Mouse (Mus musculus) midbrain, embryonic 12.5 days (tissue): Measurements from ENCODE around the gene Phf14. TPM values are rescaled to one million over a fixed set of nuclear protein-coding genes. Genes with fewer than 3 reads are reported as not detected.
"Not testable (repeated sequence)": the region's sequence is repeated elsewhere in the genome, so short reads cannot be mapped to it uniquely, and the experiment has no call there.

ENCODE experiments used
- ATAC-seq: fragments of 200-750 bp; cut with Nextera tagmentation; 2 replicates; pipeline ENCODE4 v1.8.0; 2017; ENCODE audit warnings: low read depth, moderate TSS enrichment, moderate library complexity; ENCODE audit not compliant: low FRiP score
- H3K27ac ChIP-seq: fragments of 300-500 bp; sonication (generic); replicated peaks from 2 replicates; pipeline ENCODE4 v1.5.1; 2016; ENCODE audit warnings: mild to moderate bottlenecking
- H3K27me3 ChIP-seq: fragments of 300-500 bp; sonication (generic); 2 replicates; pipeline ENCODE4 v1.6.1; 2016; ENCODE audit warnings: mild to moderate bottlenecking
- H3K36me3 ChIP-seq: fragments of 300-500 bp; sonication (generic); 2 replicates; pipeline ENCODE4 v1.6.1; 2016
- H3K4me1 ChIP-seq: fragments of 300-500 bp; sonication (generic); 2 replicates; pipeline ENCODE4 v1.6.1; 2016
- H3K4me2 ChIP-seq: fragments of 300-500 bp; sonication (generic); replicated peaks from 2 replicates; pipeline ENCODE4 v1.6.1; 2016; ENCODE audit warnings: mild to moderate bottlenecking, moderate library complexity
- H3K4me3 ChIP-seq: fragments of 300-500 bp; sonication (generic); 2 replicates; pipeline ENCODE4 v1.5.1; 2016; ENCODE audit warnings: mild to moderate bottlenecking
- H3K9ac ChIP-seq: fragments of 300-500 bp; sonication (generic); replicated peaks from 2 replicates; pipeline ENCODE4 v1.6.1; 2016; ENCODE audit warnings: mild to moderate bottlenecking, moderate library complexity
- H3K9me3 ChIP-seq: fragments of 300-500 bp; sonication (generic); 2 replicates; pipeline ENCODE4 v1.6.1; 2016; ENCODE audit warnings: mild to moderate bottlenecking
- WGBS: fragments of 180-500 bp; shearing (Covaris S2); methylation state at CpG from one replicate; pipeline ENCODE4 v1.1.7; 2016; 5-methylcytosine and 5-hydroxymethylcytosine counted together
- polyA plus RNA-seq: library from polyadenylated mRNA; unstranded; fragments of >200 nt; fragmentation: Nextera tagmentation; extraction: Ambion mirVana; gene quantifications from 2 replicates; pipeline ENCODE4 v1.2.1, GENCODE M21; 2016

The Phf14 gene
- polyA plus RNA-seq, result 104 and 115 TPM in 2 replicates

DNA sequence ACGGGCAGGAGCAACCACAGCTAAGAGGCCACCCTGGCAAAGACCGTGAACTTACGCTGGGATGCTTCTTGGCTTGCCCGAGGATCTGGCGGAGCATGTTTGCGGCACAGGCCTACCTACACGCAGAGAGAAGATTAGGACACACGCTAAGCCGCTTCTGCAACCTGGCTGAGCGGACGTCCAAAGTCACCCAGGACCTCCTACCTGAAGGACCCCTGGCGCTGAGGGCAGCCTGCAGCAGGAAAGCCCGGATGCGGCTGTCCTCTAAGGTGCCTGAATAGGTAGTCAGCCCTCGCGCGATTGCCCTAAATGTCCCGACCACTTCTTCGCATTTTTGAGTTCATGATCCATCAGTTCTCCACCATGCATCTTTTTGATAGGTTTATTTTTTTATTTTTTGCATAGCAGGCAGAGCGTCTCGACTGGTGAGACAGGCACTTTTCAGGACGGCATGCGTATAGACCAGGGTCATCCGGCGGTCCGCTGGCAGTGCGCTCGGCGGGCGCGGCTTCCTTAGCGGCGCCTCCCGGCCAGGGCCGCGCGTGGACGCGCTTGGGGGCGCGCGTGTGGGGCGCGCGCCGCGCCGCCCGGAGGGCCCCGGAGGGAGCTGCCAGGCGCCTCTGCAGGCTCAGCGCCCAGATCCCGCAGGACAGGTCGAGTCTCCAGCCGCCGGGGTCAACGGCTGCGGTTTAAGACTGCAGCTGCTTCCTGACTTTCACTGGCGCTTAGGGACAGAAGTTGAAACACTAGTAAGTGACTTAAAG, at the start of gene Phf14, which contains the start of gene Ndufa4:
Gene Phf14 (plus strand): TSS at position 541 of the 764 bp plus-strand sequence.
Gene Ndufa4 (minus strand): TSS at position 229 of the 764 bp plus-strand sequence.
- H3K27me3 ChIP-seq, result no peaks in the 10 kb centered on the region
- peaks cover 14% of the 10 kb centered on the region for H3K36me3 ChIP-seq
- peak within 1 kb of the TSS; percentile 81 for H3K4me3 ChIP-seq
- H3K4me2 ChIP-seq, result peak within 1 kb of the TSS; percentile 74
- peak within 1 kb of the TSS; percentile 56 for H3K27ac ChIP-seq
- no peaks in the 10 kb centered on the region for H3K9me3 ChIP-seq
- WGBS, result under 1% methylated on average over 59 of the region's 59 CpGs
- peak within 1 kb of the TSS; percentile 86 for H3K9ac ChIP-seq
- peaks cover 16% of the 10 kb centered on the region for H3K4me1 ChIP-seq
- ATAC-seq, result peak; percentile 97

DNA sequence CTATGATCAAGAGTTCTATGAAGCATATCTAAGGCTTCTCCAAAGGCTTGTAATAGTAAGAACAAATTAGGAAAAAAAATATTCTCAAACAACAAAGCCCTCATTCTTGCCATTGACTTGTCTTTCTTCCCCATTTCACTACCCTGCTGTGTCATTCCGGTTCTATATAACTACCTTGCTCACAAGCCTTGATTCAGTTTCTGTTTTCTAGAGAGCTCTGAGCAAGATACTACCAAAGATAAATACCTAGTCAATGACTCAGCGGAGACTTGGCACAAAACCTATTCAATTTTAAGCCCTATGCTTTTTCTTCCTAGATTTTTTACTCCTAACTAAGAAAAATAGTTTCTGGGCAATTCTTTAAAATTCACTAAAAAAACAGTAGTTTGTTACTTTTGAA, 32.2 kb upstream of the Phf14 start:
- H3K36me3 ChIP-seq, H3K4me3 ChIP-seq, H3K27me3 ChIP-seq, H3K4me2 ChIP-seq, H3K9me3 ChIP-seq, H3K9ac ChIP-seq, ATAC-seq, H3K4me1 ChIP-seq, H3K27ac ChIP-seq: not testable (repeated sequence)
- WGBS, result no CpG with 5 or more reads among the region's 2 CpGs

DNA sequence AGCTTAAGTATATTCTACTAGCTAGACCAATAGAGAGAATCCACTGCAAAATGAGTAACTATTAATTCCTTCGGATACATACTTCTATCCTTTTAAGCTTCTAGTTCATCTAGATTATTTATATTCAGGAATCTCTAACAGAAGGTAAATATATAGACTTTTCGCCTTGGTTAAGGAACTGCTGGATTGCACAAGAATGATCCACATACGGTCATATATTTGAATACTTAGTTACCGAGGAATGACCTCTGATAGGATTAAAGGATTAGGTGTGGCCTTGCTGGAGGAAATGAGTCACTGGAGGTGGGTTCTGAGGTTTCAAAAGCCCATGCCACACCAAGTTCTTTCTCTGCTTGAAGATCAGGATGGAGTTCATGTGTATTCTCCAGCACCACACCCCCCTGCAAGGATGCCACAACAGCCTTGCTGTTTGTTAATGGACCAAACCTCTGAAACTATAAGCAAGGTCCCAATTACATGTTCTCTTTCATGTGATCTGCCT, 6.7 kb upstream of the Phf14 start:
- H3K9me3 ChIP-seq, result no peaks in the 10 kb centered on the region
- peaks cover 40% of the 10 kb centered on the region for H3K36me3 ChIP-seq
- 72% methylated on average over 4 of the region's 4 CpGs for WGBS
- no peak overlapping the region for H3K4me3 ChIP-seq
- H3K4me2 ChIP-seq, result no peak overlapping the region
- no peak overlapping the region for H3K27ac ChIP-seq
- H3K4me1 ChIP-seq, result peaks cover 3% of the 10 kb centered on the region; the same call in 1 of the 2 replicates
- no peak overlapping the region for H3K9ac ChIP-seq
- ATAC-seq, result no peak
- no peaks in the 10 kb centered on the region for H3K27me3 ChIP-seq

DNA sequence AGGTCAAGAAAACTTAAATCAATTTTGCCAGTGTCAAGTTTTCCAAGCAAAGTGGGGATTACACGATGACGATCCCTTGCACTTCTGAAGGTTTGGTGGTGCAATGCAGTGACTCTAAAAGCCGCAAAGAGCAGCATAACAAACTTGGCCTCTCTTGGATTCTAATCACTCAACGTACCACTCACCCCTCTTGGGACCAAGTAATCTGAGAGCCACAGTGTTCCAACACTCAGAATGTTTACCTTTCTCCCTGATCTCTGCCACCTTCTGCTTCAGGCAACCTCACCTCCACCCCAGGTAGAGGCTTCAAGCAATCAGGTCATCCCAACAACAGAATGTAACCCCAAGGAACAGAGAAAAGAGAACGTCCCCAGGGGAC, 730 bp upstream of the Phf14 start:
- Histone ChIP-seq H3K27ac (peak overlapping the region; percentile 56), H3K9ac (peak overlapping the region; percentile 86), H3K9me3 (no peaks in the 10 kb centered on the region), H3K4me2 (peak overlapping the region; percentile 74), H3K4me1 (peaks cover 16% of the 10 kb centered on the region), H3K4me3 (peak overlapping the region; percentile 81), H3K36me3 (peaks cover 16% of the 10 kb centered on the region), H3K27me3 (no peaks in the 10 kb centered on the region)
- ATAC-seq, result no peak
- 2% methylated on average over 5 of the region's 5 CpGs for WGBS

DNA sequence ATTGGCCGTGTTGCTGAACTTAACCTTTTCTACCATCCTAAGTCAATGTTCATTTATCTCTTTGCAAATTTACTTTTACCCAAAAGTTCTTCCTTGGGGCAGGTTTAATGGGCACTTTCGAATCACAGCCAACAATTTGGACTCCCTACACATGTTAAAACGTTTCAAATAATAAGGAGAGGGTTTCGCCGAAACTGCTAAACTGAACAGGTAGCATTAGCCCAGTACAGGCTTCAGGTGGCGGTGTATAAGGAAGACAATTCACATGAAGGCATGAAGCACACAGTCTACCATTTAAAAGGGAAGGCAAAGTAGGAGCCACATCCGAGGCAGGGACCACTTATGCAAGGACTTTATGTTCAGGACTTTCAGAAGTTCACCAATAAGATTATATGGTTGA, 561 bp downstream of the Phf14 start:
- Histone ChIP-seq H3K27me3 (no peaks in the 10 kb centered on the region), H3K4me3 (peak overlapping the region; percentile 81), H3K27ac (peak overlapping the region; percentile 56; the same call in 1 of the 2 replicates), H3K36me3 (peaks cover 10% of the 10 kb centered on the region), H3K4me1 (peaks cover 16% of the 10 kb centered on the region), H3K9me3 (no peaks in the 10 kb centered on the region), H3K9ac (peak overlapping the region; percentile 86; the same call in 1 of the 2 replicates), H3K4me2 (peak overlapping the region; percentile 74)
- ATAC-seq, result peak; percentile 10; the same call in 1 of the 2 replicates
- 29% methylated on average over 7 of the region's 7 CpGs for WGBS

DNA sequence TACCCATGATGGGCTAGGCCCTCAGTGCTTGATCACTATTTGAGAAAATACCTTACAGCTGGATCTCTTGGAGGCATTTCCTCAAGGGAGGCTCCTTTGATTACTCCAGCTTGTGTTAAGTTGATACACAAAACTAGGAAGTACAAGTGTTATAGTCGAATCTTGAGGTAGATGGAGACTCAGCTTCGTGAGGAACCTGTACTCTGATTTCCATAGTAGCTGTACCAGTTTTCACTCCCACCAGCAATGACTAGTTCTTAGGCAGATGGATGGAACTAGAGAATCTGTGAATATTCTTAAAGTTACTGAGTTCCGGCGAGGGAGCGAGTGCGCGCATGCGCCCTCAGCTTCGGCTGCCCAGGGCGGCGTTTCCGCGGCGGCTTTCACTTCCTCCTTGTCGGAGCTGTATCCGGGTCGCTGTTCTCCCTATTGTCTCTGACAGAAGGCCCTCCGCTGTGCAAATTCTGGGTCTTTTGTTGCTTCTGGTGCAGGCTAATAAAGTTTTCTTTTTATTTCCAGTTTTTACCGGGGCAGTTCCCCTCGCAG, 18.0 kb downstream of the Phf14 start:
- Histone ChIP-seq H3K36me3 (peaks cover 15% of the 10 kb centered on the region), H3K9ac (peak overlapping the region; percentile 98), H3K4me2 (peak overlapping the region; percentile 67), H3K4me1 (peaks cover 16% of the 10 kb centered on the region), H3K27me3 (no peaks in the 10 kb centered on the region), H3K27ac (peak overlapping the region; percentile 98), H3K9me3 (peaks cover 3% of the 10 kb centered on the region; the same call in 1 of the 2 replicates), H3K4me3 (peak overlapping the region; percentile 88)
- peak; percentile 96 for ATAC-seq
- under 1% methylated on average over 20 of the region's 20 CpGs for WGBS

DNA sequence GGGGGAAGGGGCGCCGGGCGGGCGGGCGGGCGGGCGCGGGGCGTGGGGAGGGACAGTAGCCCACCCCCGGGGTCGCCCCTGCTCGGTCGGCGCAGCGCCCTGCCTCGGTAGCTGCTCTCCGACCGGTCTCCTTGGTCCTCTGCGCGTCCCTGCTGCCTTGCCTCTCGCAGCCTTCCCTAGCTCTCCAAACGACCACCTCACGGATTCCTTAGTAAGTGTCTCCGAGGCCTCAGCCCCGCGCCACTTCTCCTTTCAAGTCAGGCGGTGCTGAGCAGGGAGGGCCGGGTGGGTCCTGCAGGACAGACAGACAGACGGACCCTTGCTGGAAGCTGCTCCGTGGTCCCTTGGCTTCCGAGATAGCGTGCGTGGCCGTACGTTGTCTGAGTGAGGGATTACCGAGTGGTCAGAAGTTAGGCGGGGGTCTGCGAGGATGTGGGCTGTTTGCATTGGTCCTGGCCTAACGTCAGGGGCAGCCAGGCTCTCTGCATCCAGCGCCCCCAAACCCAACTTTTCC, 18.5 kb downstream of the Phf14 start:
- H3K9me3 ChIP-seq, result peaks cover 3% of the 10 kb centered on the region; the same call in 1 of the 2 replicates
- WGBS, result under 1% methylated on average over 22 of the region's 40 CpGs

DNA sequence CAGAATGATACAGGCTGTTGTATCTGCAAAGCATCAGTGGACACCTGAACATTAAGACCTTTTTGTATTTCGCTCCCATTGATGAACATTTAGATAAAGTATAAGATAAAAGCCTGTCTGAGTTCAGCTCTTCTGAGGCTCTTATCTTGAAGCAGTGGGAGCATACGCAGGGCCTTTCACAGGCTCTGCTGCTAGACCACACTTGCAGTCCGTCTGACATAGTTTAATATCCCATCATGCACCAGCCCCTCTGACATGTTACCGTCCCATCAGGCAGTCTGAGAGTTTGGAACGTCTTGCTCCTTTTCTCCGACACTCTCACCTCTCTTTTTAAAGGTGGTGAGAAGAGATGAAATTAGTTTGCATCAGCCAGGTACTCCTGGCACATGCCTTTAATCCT, 19.9 kb downstream of the Phf14 start:
- Histone ChIP-seq H3K4me2 (peak overlapping the region; percentile 67), H3K9ac (peak overlapping the region; percentile 98), H3K36me3 (peaks cover 15% of the 10 kb centered on the region), H3K9me3 (peaks cover 3% of the 10 kb centered on the region; the same call in 1 of the 2 replicates), H3K27me3 (no peaks in the 10 kb centered on the region), H3K27ac (no peak overlapping the region), H3K4me1 (peaks cover 16% of the 10 kb centered on the region), H3K4me3 (no peak overlapping the region)
- 84% methylated on average over 6 of the region's 6 CpGs for WGBS
- ATAC-seq, result no peak

More for the DNA sequence above, 18.5 kb downstream of the Phf14 start:
- H3K4me1 ChIP-seq, result peaks cover 16% of the 10 kb centered on the region
- ATAC-seq, result peak; percentile 88
- peaks cover 15% of the 10 kb centered on the region for H3K36me3 ChIP-seq
- peak overlapping the region; percentile 67 for H3K4me2 ChIP-seq
- H3K27me3 ChIP-seq, result no peaks in the 10 kb centered on the region
- peak overlapping the region; percentile 98 for H3K27ac ChIP-seq
- peak overlapping the region; percentile 88 for H3K4me3 ChIP-seq
- H3K9ac ChIP-seq, result peak overlapping the region; percentile 98

DNA sequence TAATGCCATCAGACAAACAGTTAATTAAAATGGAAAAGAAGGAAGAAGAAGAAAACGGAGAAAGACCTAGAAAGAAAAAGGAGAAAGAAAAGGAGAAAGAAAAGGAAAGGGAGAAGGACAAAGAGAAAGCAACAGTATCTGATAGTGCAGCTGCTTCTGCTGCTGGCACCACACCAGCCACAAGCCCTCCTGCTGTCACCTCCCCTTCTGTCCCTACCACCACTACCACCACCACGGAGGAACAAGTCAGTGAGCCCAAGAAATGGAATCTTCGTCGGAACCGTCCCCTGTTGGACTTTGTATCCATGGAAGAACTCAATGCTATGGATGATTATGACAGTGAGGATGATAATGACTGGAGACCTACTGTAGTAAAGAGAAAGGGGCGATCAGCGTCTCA, 25.8 kb downstream of the Phf14 start:
- no peaks in the 10 kb centered on the region for H3K9me3 ChIP-seq
- ATAC-seq, result no peak
- peaks cover 10% of the 10 kb centered on the region; the same call in 1 of the 2 replicates for H3K36me3 ChIP-seq
- H3K4me3 ChIP-seq, result no peak overlapping the region
- 93% methylated on average over 7 of the region's 7 CpGs for WGBS
- H3K27ac ChIP-seq, result no peak overlapping the region
- no peak overlapping the region for H3K9ac ChIP-seq
- no peaks in the 10 kb centered on the region for H3K27me3 ChIP-seq
- no peak overlapping the region for H3K4me2 ChIP-seq
- H3K4me1 ChIP-seq, result peaks cover 4% of the 10 kb centered on the region; the same call in 1 of the 2 replicates

DNA sequence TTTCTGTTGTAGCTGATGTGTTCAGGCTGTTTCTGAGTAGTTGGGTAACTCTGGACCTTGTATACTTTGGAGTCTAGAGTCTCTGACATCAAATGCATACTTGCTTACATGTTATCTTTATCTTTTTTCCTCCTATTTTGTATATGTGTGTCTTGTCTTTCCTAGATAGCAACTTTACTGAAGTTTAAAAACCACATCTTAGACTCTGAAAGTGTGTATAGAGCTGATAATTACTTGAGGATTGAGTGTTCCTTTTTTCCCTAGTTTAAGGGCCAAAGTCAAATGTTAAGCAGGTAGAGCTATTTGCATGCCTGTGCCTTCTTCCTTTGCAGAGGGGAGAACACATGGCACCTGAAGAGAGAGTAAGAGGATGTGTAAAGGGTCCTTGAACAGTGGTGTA, 33.3 kb downstream of the Phf14 start:
- H3K4me2 ChIP-seq, result no peak overlapping the region
- no peak overlapping the region for H3K27ac ChIP-seq
- no peak overlapping the region for H3K4me3 ChIP-seq
- no peak for ATAC-seq
- no peaks in the 10 kb centered on the region for H3K27me3 ChIP-seq
- H3K9ac ChIP-seq, result no peak overlapping the region
- H3K9me3 ChIP-seq, result no peaks in the 10 kb centered on the region
- H3K4me1 ChIP-seq, result no peaks in the 10 kb centered on the region
- peaks cover 29% of the 10 kb centered on the region; the same call in 1 of the 2 replicates for H3K36me3 ChIP-seq

DNA sequence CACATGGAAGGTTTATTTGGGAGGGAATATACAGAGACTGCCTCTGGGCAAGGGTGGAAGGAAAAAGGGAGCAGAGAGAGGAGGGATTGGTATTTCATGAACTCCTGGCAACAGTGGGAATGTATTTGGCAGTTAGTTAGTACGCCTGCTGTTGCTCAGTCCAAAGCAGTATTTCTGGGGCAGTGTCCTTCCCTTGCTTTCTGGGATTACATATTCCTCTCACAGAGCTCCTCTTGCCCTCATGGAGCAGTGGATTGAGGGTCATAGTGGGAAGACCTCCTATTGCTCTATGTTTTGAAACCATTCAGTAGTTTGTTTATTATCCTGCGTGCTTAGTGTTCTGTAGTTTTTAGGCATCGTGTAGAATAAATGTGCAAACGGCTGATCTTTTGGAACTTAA, 34.5 kb downstream of the Phf14 start:
- ATAC-seq, result no peak
- Histone ChIP-seq H3K27me3 (no peaks in the 10 kb centered on the region), H3K4me2 (no peak overlapping the region), H3K9me3 (no peaks in the 10 kb centered on the region), H3K27ac (no peak overlapping the region), H3K4me1 (no peaks in the 10 kb centered on the region), H3K36me3 (peaks cover 29% of the 10 kb centered on the region; the same call in 1 of the 2 replicates), H3K4me3 (no peak overlapping the region), H3K9ac (no peak overlapping the region)
- WGBS, result 90% methylated on average over 4 of the region's 4 CpGs

DNA sequence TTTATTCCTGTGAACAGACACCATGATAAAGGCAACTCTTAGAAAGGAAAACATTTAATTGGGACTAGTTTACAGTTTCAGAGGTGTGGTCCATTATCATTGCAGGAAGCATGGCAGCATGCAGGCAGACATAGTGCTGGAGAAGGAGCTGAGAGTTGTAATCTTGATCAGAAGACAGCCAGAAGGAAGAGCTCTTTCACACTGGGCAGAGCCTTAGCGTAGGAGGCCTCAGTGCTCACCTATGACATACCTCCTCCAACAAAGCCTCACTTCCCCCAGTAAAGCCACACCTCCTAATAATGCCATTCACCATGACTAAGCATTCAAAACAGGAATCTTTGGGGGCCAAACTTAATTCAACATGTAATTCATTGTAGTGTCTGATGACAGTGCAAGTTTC, 40.5 kb downstream of the Phf14 start:
- ATAC-seq, result no peak
- 90% methylated on average over 1 of the region's 1 CpGs for WGBS
- peaks cover 24% of the 10 kb centered on the region for H3K36me3 ChIP-seq

More for the DNA sequence above, 40.5 kb downstream of the Phf14 start:
- no peak overlapping the region for H3K27ac ChIP-seq
- H3K9ac ChIP-seq, result no peak overlapping the region
- no peak overlapping the region for H3K4me2 ChIP-seq
- H3K9me3 ChIP-seq, result no peaks in the 10 kb centered on the region
- H3K27me3 ChIP-seq, result no peaks in the 10 kb centered on the region
- H3K4me3 ChIP-seq, result no peak overlapping the region
- H3K4me1 ChIP-seq, result no peaks in the 10 kb centered on the region
